Mouse (Mus musculus) naive thymus-derived CD4-positive, alpha-beta T cell, adult 2 months (primary cell): ENCODE data around the gene Spata31.

Experiments used
- DNase-seq: peaks from one replicate; pipeline ENCODE4 v3.0.0-alpha.2; 2011; ENCODE audit warnings: low read depth

The Spata31 gene

DNA sequence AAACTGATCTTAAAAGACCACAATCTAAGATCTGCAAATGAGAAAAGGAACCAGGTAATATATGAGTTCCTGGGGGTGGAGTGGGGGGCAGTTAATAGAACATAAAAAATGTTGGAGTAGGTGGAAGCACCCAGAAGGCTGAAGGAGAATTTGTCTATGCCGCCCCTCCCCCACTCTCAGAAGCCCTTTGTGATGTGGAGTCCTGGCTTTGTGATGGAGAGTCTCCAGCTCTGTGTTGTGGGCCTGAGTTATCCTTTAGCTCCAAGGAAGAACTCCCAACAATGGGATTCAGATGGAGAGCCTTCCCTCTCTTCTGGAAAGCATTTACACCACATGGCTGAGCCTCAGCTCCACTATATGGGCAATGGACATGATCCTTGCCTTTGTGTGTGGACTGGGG, at the start of gene Spata31:
Gene Spata31, plus strand, starts transcription at position 216 of the 400 bp plus-strand sequence.
- no peak for DNase-seq

DNA sequence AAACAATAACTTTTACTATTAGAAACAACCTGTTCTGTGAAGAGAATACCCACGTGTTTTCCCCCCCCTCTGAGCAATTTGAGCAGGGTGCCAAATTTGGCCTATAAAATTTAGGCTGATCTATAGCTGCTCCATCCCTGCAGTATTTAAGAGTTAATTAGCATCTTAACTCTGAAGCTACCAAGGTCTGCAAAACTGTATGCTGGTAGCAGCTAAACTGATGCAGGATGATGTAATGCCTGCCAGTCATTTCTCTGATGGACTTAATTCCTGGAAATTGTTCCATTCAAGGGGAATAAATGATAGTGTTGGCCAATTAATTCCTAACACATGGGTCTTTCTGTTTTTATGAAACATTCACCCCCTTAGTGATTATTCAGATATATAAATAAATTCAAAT, 14.1 kb upstream of the Spata31 start:
- no peak for DNase-seq

GRCm38 (mm10) chr13:64903585-64904208, 13.5 kb upstream of the Spata31 start, which contains the start of gene Cntnap3:
Gene Cntnap3, minus strand, starts transcription at chr13:64903955.
- no peak for DNase-seq
